Comparison of ENCODE assay signal across 22 mouse cellular contexts in the genomic region with DNA sequence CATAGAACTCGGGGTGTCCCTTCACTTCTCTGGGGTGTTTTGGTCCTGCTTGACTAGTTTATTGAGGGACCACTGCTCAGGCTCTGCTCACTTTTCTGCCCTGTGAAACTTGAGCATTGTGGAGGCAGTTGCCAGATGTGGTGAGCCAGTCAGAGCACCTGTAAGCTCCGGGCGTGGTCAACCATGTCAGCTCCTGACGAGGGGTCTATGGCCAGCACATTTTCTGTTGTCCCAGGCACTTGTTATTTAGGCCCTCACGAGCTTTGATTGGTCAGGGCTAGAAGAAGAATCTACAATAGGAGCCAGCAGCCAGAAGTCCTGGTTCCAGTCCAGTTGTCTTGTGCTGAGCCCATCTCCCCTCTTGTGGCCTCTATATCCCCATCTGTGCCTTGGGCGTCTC. TPM values are rescaled to one million over a fixed set of nuclear protein-coding genes. Genes with fewer than 3 reads are reported as not detected.
DNase-seq lines count a peak whose midpoint lies in the region; ATAC-seq and TF ChIP-seq lines count a peak whose summit lies in the region.
"Had no signal": no experiment of that assay in that cellular context is flagged by ENCODE, and none has a peak within 500 bp of the region (broad histone marks: within the 10 kb centered on the region; RNA-seq: fewer than 3 reads in every experiment).

No protein-coding gene starts in this region.

- H3K9me3 ChIP-seq in heart, embryonic 10.5 days = no peaks in the 10 kb centered on the region
- H3K9me3 ChIP-seq: midbrain, embryonic 15.5 days had no signal

- TF ChIP-seq CTCF in kidney, adult 2 months (conservative IDR thresholded peaks at IDR 0.05; ENCODE audit: insufficient read depth, insufficient read length, low read depth, low read length) = no peak

- DNase-seq in cerebellum, postnatal 25 days = peak; percentile 14 to 28
- no peak for DNase-seq in cerebellum, adult 8-10 months
- DNase-seq in heart, embryonic 10.5 days (ENCODE audit: low spot score) = no peak
- DNase-seq in heart, postnatal 4 days = no peak
- DNase-seq in kidney, adult 2 months = no peak
- DNase-seq in kidney, postnatal 36 days = no peak
- DNase-seq: adrenal gland, postnatal 25 days; cerebellum, postnatal 14 days; right cerebral cortex, postnatal 25 days; thymus, postnatal 36 days had no signal

- H3K4me3 ChIP-seq in heart, embryonic 10.5 days = no peak overlapping the region
- H3K4me3 ChIP-seq in kidney, adult 2 months (ENCODE audit: insufficient read depth, low read depth, low read length) = no peak overlapping the region
- no peak overlapping the region for H3K4me3 ChIP-seq in brown adipose tissue, adult 24 weeks (ENCODE audit: insufficient read depth, low read depth, low read length)
- H3K4me3 ChIP-seq: midbrain, embryonic 15.5 days had no signal

- peaks cover 58% of the 10 kb centered on the region for H3K36me3 ChIP-seq in heart, embryonic 10.5 days
- no peaks in the 10 kb centered on the region for H3K36me3 ChIP-seq in kidney, adult 2 months (ENCODE audit: control insufficient read depth, insufficient read depth, low read length)

- 0 out of 2 replicates have a peak overlapping the region, but pooled peaks have one; percentile 10 for H3K27ac ChIP-seq in heart, embryonic 10.5 days
- peak overlapping the region; percentile 93 for H3K27ac ChIP-seq in kidney, adult 2 months (ENCODE audit: insufficient read depth, low read depth, low read length)
- peak overlapping the region; percentile 89 for H3K27ac ChIP-seq in brown adipose tissue, adult 24 weeks (replicated peaks; ENCODE audit: low read depth, low read length)

- WGBS in heart, embryonic 10.5 days = 87% methylated on average over 6 of the region's 6 CpGs
- 85% methylated on average over 6 of the region's 6 CpGs for WGBS in kidney, adult 2 months

- no peak for ATAC-seq in inflammation-experienced regulatory T-cells, adult 6 months
- ATAC-seq: activated CD4-positive, CD25-positive, alpha-beta regulatory T cell, adult 4 months; intestine, postnatal 0 days; lung, postnatal 0 days had no signal

- no peak for TF ChIP-seq POLR2A in kidney, adult 2 months (IDR thresholded peaks at IDR 0.05; ENCODE audit: low read depth, low read length)

- no peaks in the 10 kb centered on the region for H3K27me3 ChIP-seq in heart, embryonic 10.5 days (ENCODE audit: insufficient read depth, poor library complexity, severe bottlenecking)
- H3K27me3 ChIP-seq in kidney, adult 2 months (replicated peaks; ENCODE audit: control insufficient read depth, insufficient read depth, low read length) = no peaks in the 10 kb centered on the region
- H3K27me3 ChIP-seq: CH12.LX; midbrain, embryonic 15.5 days had no signal

- H3K4me1 ChIP-seq in heart, embryonic 10.5 days = peaks cover 48% of the 10 kb centered on the region
- H3K4me1 ChIP-seq in kidney, adult 2 months (ENCODE audit: control insufficient read depth, insufficient read depth, low read length) = peaks cover 51% of the 10 kb centered on the region
- H3K4me1 ChIP-seq in brown adipose tissue, adult 24 weeks (ENCODE audit: control insufficient read depth, insufficient read depth, insufficient read length, low read length) = peaks cover 68% of the 10 kb centered on the region

RNA-seq across cellular contexts. Expression of a gene that starts 2.2 kb away (rescaled TPM):
- 4.4 and 5.2 TPM in 2 replicates for polyA plus RNA-seq in heart, embryonic 10.5 days (2016; fragmentation: Nextera tagmentation; extraction: Ambion mirVana)
- total RNA-seq in heart, postnatal 4 days (2021) = 10 to 100 TPM; 20.6 to 26.0 TPM
- 117 and 130 TPM in 2 replicates for polyA plus RNA-seq in kidney, adult 2 months (2012; rRNA removed)
- 16.2 and 19.3 TPM in 2 replicates for polyA plus RNA-seq in brown adipose tissue, adult 24 weeks (2012; ENCODE audit: insufficient read depth, insufficient read length, missing spikeins)
- polyA plus RNA-seq in inflammation-experienced regulatory T-cells, adult 6 months (2017; shearing (Covaris generic)) = 1 to 10 TPM; 2.5 to 4.8 (median 4.3) TPM

RNA-seq across cellular contexts. Expression of a gene that starts 17.0 kb away (rescaled TPM):
- polyA plus RNA-seq in heart, embryonic 10.5 days (2016; fragmentation: Nextera tagmentation; extraction: Ambion mirVana) = not detected in 2 replicates
- total RNA-seq in heart, postnatal 4 days (2021) = 1 to 10 TPM in 1 of 2 experiments, not detected in 1; 4.6 TPM
- not detected in 2 replicates for polyA plus RNA-seq in kidney, adult 2 months (2012; rRNA removed)
- not detected in 2 replicates for polyA plus RNA-seq in brown adipose tissue, adult 24 weeks (2012; ENCODE audit: insufficient read depth, insufficient read length, missing spikeins)
- 1 to 10 TPM in 1 of 3 experiments, not detected in 2; 7.1 TPM for polyA plus RNA-seq in inflammation-experienced regulatory T-cells, adult 6 months (2017; shearing (Covaris generic))
- total RNA-seq: adrenal gland, postnatal 25 days; CH12.LX; layer of hippocampus, adult 18-20 months; left cerebral cortex, adult 8-10 months had no signal
- polyA plus RNA-seq: activated CD4-positive, CD25-positive, alpha-beta regulatory T cell, adult 4 months; embryonic facial prominence, embryonic 11.5 days; intestine, postnatal 0 days; liver, embryonic 11.5 days; lung, postnatal 0 days; midbrain, embryonic 15.5 days; testis, adult 2 months had no signal

RNA-seq across cellular contexts. Expression of a gene that starts 22.3 kb away (rescaled TPM):
- polyA plus RNA-seq in heart, embryonic 10.5 days (2016; fragmentation: Nextera tagmentation; extraction: Ambion mirVana) = 29.3 and 31.7 TPM in 2 replicates
- 10 to 100 TPM; 23.6 to 23.7 TPM for total RNA-seq in heart, postnatal 4 days (2021)
- 29.6 and 32.4 TPM in 2 replicates for polyA plus RNA-seq in kidney, adult 2 months (2012; rRNA removed)
- 37.8 and 40.5 TPM in 2 replicates for polyA plus RNA-seq in brown adipose tissue, adult 24 weeks (2012; ENCODE audit: insufficient read depth, insufficient read length, missing spikeins)
- polyA plus RNA-seq in inflammation-experienced regulatory T-cells, adult 6 months (2017; shearing (Covaris generic)) = 10 to 100 TPM; 10.8 to 14.6 (median 10.9) TPM

RNA-seq across cellular contexts. Expression of a gene that starts 22.4 kb away (rescaled TPM):
- 45.2 and 46.5 TPM in 2 replicates for polyA plus RNA-seq in heart, embryonic 10.5 days (2016; fragmentation: Nextera tagmentation; extraction: Ambion mirVana)
- total RNA-seq in heart, postnatal 4 days (2021) = 10 to 100 TPM; 28.0 to 34.5 TPM
- 17.5 and 18.7 TPM in 2 replicates for polyA plus RNA-seq in kidney, adult 2 months (2012; rRNA removed)
- 10.9 and 19.5 TPM in 2 replicates for polyA plus RNA-seq in brown adipose tissue, adult 24 weeks (2012; ENCODE audit: insufficient read depth, insufficient read length, missing spikeins)
- polyA plus RNA-seq in inflammation-experienced regulatory T-cells, adult 6 months (2017; shearing (Covaris generic)) = 10 to 100 TPM; 26.4 to 30.2 (median 26.9) TPM

RNA-seq across cellular contexts. Expression of a gene that starts 23.4 kb away (rescaled TPM):
- polyA plus RNA-seq in heart, embryonic 10.5 days (2016; fragmentation: Nextera tagmentation; extraction: Ambion mirVana) = 0.14 and 0.19 TPM in 2 replicates
- total RNA-seq in heart, postnatal 4 days (2021) = 1 to 10 TPM in 1 of 2 experiments, under 1 TPM in 1; 0.88 to 1.5 TPM
- 6.4 and 12.7 TPM in 2 replicates for polyA plus RNA-seq in kidney, adult 2 months (2012; rRNA removed)
- not detected in 2 replicates for polyA plus RNA-seq in brown adipose tissue, adult 24 weeks (2012; ENCODE audit: insufficient read depth, insufficient read length, missing spikeins)
- polyA plus RNA-seq in inflammation-experienced regulatory T-cells, adult 6 months (2017; shearing (Covaris generic)) = under 1 TPM in 2 of 3 experiments, not detected in 1; 0.16 to 0.17 TPM
- polyA plus RNA-seq: activated CD4-positive, CD25-positive, alpha-beta regulatory T cell, adult 4 months had no signal

Comparison
In these comparisons a context has a peak if more than half of its experiments do, and no peak if none do; other contexts are left out.
1. DNase-seq: peak in cerebellum, postnatal 25 days (2 of 2); none in cerebellum, adult 8-10 months (single experiment), heart, embryonic 10.5 days (single experiment), heart, postnatal 4 days (single experiment), kidney, adult 2 months (single experiment) and kidney, postnatal 36 days (0 of 2).
2. H3K27ac ChIP-seq: peak in every context shown above with its lines; median percentile 93 in kidney, adult 2 months; 89 in brown adipose tissue, adult 24 weeks; 10 in heart, embryonic 10.5 days.